Mouse (Mus musculus): ENCODE data around the gene Cp.
"Not testable (repeated sequence)": the region's sequence is repeated elsewhere in the genome, so short reads cannot be mapped to it uniquely, and the experiment has no call there.

DNA sequence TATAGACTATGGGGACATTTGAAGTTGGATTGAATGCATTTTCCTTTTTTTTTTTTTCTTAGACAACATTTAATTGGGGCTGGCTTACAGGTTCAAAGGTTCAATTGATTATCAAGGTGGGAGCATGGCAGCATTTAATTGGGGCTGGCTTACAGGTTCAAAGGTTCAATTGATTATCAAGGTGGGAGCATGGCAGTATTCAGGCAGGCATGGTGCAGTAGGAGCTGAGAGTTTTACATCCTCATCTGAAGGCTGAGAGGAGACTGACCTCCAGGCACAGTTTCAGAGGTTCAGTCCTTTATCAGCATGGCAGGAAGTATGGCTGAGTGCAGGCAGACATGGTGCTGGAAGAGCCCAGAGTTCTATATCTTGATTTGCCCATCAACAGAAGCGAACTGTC, 7.5 kb upstream of the Cp start:
- not testable (repeated sequence) for TF ChIP-seq POLR2A (IDR thresholded peaks at IDR 0.05; ENCODE audit: extremely low read depth, insufficient read depth, low read length); CTCF (IDR thresholded peaks at IDR 0.05; ENCODE audit: low read depth, low read length)
